Mouse (Mus musculus): Measurements from ENCODE around the gene Gm4869.

- no peak for TF ChIP-seq POLR2AphosphoS2 (IDR thresholded peaks at IDR 0.05; ENCODE audit: low read length)
- no peak for TF ChIP-seq USF1 (IDR thresholded peaks at IDR 0.05; ENCODE audit: low read depth, low read length)
- no peak for TF ChIP-seq MAZ (IDR thresholded peaks at IDR 0.05; ENCODE audit: low read depth, low read length)
- TF ChIP-seq GATA1 (IDR thresholded peaks at IDR 0.05; ENCODE audit: low read depth, low read length): no peak
- TF ChIP-seq BHLHE40 (IDR thresholded peaks at IDR 0.05; ENCODE audit: borderline replicate concordance, low read depth, low read length): no peak
- no peak for TF ChIP-seq CTCF (IDR thresholded peaks at IDR 0.05 in 2 of 3, conservative IDR thresholded peaks at IDR 0.05 in 1 of 3; ENCODE audit: control insufficient read depth in 1 of 3, insufficient read depth in 1 of 3, low read depth in 2 of 3, low read length in 3 of 3, poor library complexity in 1 of 3, severe bottlenecking in 1 of 3)
- TF ChIP-seq HCFC1 (IDR thresholded peaks at IDR 0.05; ENCODE audit: low read depth, low read length): no peak
These were observed 42.7 kb upstream of the Gm4869 start for GRCm38 (mm10) chr5:140402640-140403270.

Measured in MEL (cell line).